Mouse (Mus musculus): ENCODE measurements around the gene Fndc7. TPM values are rescaled to one million over a fixed set of nuclear protein-coding genes. Genes with fewer than 3 reads are reported as not detected.

Fndc7 gene
- polyA plus RNA-seq (2017; shearing (Covaris generic)), result not detected

GRCm38 (mm10) chr3:108889908-108890307 lies at the start of gene Fndc7:
TSS of gene Fndc7 (minus strand) at chr3:108890008.

GRCm38 (mm10) chr3:108939573-108939972 lies 49.8 kb upstream of the Fndc7 start, which contains the start of gene Henmt1:
TSS of gene Henmt1 (plus strand) at chr3:108939873.

GRCm38 (mm10) chr3:108911548-108912413 lies 22.0 kb upstream of the Fndc7 start, which contains the start of gene Prpf38b:
TSS of gene Prpf38b (minus strand) at chr3:108911727.

GRCm38 (mm10) chr3:108840000-108840715 lies 49.6 kb downstream of the Fndc7 start, which contains the start of gene Stxbp3:
TSS of gene Stxbp3 (minus strand) at chr3:108840526.

Other genes starting within 250 kb of the Fndc7 start
- 44.3 TPM for gene Clcc1, start 236.1 kb downstream of the Fndc7 start, polyA plus RNA-seq (2017; shearing (Covaris generic))
- gene Gpsm2, start 167.7 kb downstream of the Fndc7 start, polyA plus RNA-seq (2017; shearing (Covaris generic)), result 11.5 TPM
- gene Aknad1, start 150.3 kb downstream of the Fndc7 start, polyA plus RNA-seq (2017; shearing (Covaris generic)), result not detected
- gene Stxbp3, start 49.5 kb downstream of the Fndc7 start, polyA plus RNA-seq (2017; shearing (Covaris generic)), result 59.6 TPM
- 254 TPM for gene Prpf38b, start 21.7 kb upstream of the Fndc7 start, polyA plus RNA-seq (2017; shearing (Covaris generic))
- 2.1 TPM for gene Henmt1, start 49.9 kb upstream of the Fndc7 start, polyA plus RNA-seq (2017; shearing (Covaris generic))
- 1.6 TPM for gene Gm9857, start 50.4 kb upstream of the Fndc7 start, polyA plus RNA-seq (2017; shearing (Covaris generic))
- gene Fam102b, start 137.6 kb upstream of the Fndc7 start, polyA plus RNA-seq (2017; shearing (Covaris generic)), result 10.5 TPM
- not detected for gene Slc25a54, start 190.5 kb upstream of the Fndc7 start, polyA plus RNA-seq (2017; shearing (Covaris generic))
- 7.7 TPM for gene Slc25a24, start 233.1 kb upstream of the Fndc7 start, polyA plus RNA-seq (2017; shearing (Covaris generic))

Data from naive thymus-derived CD4-positive, alpha-beta T cell, adult 5 months (primary cell).